Mouse (Mus musculus) erythroblast, embryonic 14.5 days (primary cell): ENCODE data around the gene Cemip2.

Source experiments
- GATA1 ChIP-seq: IDR thresholded peaks from 2 replicates; pipeline ENCODE4 v1.6.1; 2012; ENCODE audit warnings: low read length, inconsistent platforms, mixed read lengths
- TAL1 ChIP-seq: IDR thresholded peaks from 3 replicates; pipeline ENCODE4 v1.6.1; 2012; ENCODE audit warnings: low read length, inconsistent platforms, mixed read lengths

DNA sequence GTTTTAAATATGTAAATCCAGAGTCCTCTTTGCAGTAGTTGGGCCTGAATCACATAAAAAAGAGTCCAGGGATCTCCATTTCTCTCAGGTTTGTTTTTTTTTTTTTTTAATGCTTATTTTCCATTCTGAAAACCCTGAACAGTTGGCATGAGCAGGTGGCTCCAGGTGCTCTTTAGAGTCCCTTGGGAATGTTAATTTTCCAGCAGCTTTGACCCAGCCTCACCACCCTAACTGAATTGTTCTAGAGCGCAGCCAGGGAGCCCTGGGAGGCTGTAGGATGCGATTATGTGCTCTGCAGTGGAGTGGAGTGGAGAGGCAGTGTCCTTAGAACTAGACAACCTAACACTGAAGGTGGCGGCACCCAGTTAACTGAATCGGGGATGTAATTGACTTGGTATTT lies 13.7 kb downstream of the Cemip2 start:
- TF ChIP-seq TAL1 (no peak), GATA1 (no peak)
